Mouse (Mus musculus) C2C12 (cell line): ENCODE measurements around the gene Lsamp. TPM values are rescaled to one million over a fixed set of nuclear protein-coding genes. Genes with fewer than 3 reads are reported as not detected.

ENCODE experiments used
- H3K27me3 ChIP-seq: one replicate; pipeline ENCODE4 v1.6.1; 2011; ENCODE audit not compliant: control insufficient read depth, insufficient read depth, insufficient read length
- H3K36me3 ChIP-seq: one replicate; pipeline ENCODE4 v1.6.1; 2011; ENCODE audit not compliant: control insufficient read depth, insufficient read depth
- H3K4me3 ChIP-seq: one replicate; pipeline ENCODE4 v1.5.1; 2011; ENCODE audit warnings: mild to moderate bottlenecking, control low read depth; ENCODE audit not compliant: poor library complexity, insufficient read depth, severe bottlenecking
- H3K79me2 ChIP-seq: one replicate; pipeline ENCODE4 v1.6.1; 2011; ENCODE audit not compliant: control insufficient read depth, insufficient read depth
- H3K79me3 ChIP-seq: one replicate; pipeline ENCODE4 v1.6.1; 2011; ENCODE audit warnings: low read depth, control low read depth
- H3ac ChIP-seq: one replicate; pipeline ENCODE3; 2011; ENCODE audit warnings: low read depth; ENCODE audit not compliant: control insufficient read depth, insufficient read length
- CEBPB ChIP-seq: IDR thresholded peaks from one replicate; pipeline ENCODE4 v1.6.1; 2011; ENCODE audit warnings: low read depth, mild to moderate bottlenecking, control low read depth, moderate library complexity
- CTCF ChIP-seq: IDR thresholded peaks from one replicate; pipeline ENCODE4 v1.5.1; 2011; ENCODE audit not compliant: control insufficient read depth, insufficient read depth, insufficient read length
- FOSL1 ChIP-seq: IDR thresholded peaks from one replicate; pipeline ENCODE4 v1.8.0; 2011; ENCODE audit warnings: mild to moderate bottlenecking, low read length; ENCODE audit not compliant: poor library complexity, insufficient read depth, severe bottlenecking
- MAX ChIP-seq: IDR thresholded peaks from one replicate; pipeline ENCODE4 v1.6.1; 2011; ENCODE audit warnings: mild to moderate bottlenecking, control low read depth
- MYOD1 ChIP-seq: IDR thresholded peaks from one replicate; pipeline ENCODE4 v1.6.1; 2011; ENCODE audit warnings: low read depth; ENCODE audit not compliant: control insufficient read depth, insufficient read length
- MYOG ChIP-seq: IDR thresholded peaks from one replicate; pipeline ENCODE4 v1.6.1; 2011; ENCODE audit not compliant: control insufficient read depth, insufficient read length; ENCODE audit errors: extremely low read depth
- USF1 ChIP-seq: IDR thresholded peaks from one replicate; pipeline ENCODE4 v1.6.1; 2011; ENCODE audit warnings: low read depth, mild to moderate bottlenecking, control low read depth, moderate library complexity
- polyA plus RNA-seq: library from polyadenylated mRNA; unstranded; fragments of >200 nt; fragmentation: generic; extraction: Trizol; gene quantifications from one replicate; pipeline ENCODE4 v1.2.1, GENCODE M21; 2012; ENCODE audit warnings: missing spikeins

The Lsamp gene
- polyA plus RNA-seq, 1 experiment = not detected

DNA sequence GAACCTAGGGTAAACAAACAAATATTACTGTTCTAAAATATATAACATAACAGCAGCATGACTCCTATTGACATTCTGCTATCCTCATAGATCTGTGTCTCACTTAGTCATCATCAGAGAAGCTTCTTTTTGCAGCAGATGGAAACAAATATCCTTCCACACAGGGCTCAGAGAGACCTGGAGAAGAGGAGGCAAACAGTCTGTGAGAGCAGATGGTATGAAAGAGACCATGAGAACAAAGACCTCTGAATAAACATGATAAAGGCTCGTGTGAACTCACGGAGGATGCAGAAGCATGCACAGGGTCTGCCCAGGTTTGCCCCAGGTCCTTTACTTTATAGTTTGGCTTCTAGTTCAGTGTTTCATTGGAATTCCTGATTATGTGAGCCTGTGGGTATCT lies 24.6 kb downstream of the Lsamp start:
- Histone ChIP-seq H3K79me3 (no peaks in the 10 kb centered on the region), H3K27me3 (no peaks in the 10 kb centered on the region), H3K79me2 (no peaks in the 10 kb centered on the region), H3ac (no peak overlapping the region), H3K4me3 (no peak overlapping the region), H3K36me3 (no peaks in the 10 kb centered on the region)
- TF ChIP-seq CEBPB (no peak), MAX (no peak), MYOD1 (no peak), MYOG (no peak), CTCF (no peak), USF1 (no peak), FOSL1 (no peak)

DNA sequence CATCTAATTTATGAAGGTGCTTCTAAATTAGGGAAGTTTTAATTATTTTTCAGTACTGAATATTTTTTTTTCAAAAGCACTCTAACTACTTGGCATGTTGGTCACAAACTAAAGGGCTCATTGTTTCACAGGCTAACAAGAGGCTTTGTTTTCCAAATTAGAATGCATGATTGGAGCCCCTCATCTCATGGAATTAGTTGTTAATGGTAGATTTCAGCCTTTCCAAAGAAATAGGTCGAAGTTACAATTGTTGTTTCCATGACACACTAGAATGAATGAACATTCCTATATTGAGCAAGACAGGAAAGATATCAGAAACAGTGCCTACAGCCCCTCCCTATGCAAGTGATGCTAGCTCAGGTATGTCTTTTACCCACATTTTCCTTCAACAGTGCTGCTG lies 26.9 kb downstream of the Lsamp start:
- H3K79me2 ChIP-seq = no peaks in the 10 kb centered on the region
- H3K79me3 ChIP-seq = no peaks in the 10 kb centered on the region
- H3K27me3 ChIP-seq = no peaks in the 10 kb centered on the region
- no peak overlapping the region for H3K4me3 ChIP-seq
- TF ChIP-seq USF1 (no peak), FOSL1 (no peak), CTCF (no peak), MYOG (no peak), MAX (no peak), CEBPB (no peak), MYOD1 (no peak)
- no peak overlapping the region for H3ac ChIP-seq
- H3K36me3 ChIP-seq = no peaks in the 10 kb centered on the region

DNA sequence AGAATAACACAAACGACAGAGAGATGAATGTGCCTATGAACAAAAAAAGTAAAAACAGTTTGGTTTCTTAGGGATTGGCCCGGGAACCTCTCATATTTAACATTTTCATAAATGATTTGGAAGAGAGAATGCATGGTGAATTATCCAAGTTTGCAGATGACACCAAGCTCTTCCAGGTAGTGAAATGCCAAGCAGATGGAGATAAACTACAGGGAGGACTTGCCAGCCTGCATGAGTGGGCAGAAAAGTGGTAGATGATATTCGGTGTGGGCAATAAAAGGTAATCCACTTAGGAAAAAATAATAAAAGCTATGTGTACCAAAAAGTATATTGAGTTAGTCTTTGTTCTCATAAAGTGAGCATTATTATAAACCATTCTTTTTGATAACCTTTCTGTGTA lies 38.5 kb downstream of the Lsamp start:
- H3K27me3 ChIP-seq = no peaks in the 10 kb centered on the region
- H3K79me3 ChIP-seq = no peaks in the 10 kb centered on the region
- no peaks in the 10 kb centered on the region for H3K36me3 ChIP-seq
- no peak overlapping the region for H3ac ChIP-seq
- H3K79me2 ChIP-seq = no peaks in the 10 kb centered on the region
- TF ChIP-seq CTCF (no peak), MYOD1 (no peak), MAX (no peak), CEBPB (no peak), FOSL1 (no peak), MYOG (no peak), USF1 (no peak)
- H3K4me3 ChIP-seq = no peak overlapping the region

DNA sequence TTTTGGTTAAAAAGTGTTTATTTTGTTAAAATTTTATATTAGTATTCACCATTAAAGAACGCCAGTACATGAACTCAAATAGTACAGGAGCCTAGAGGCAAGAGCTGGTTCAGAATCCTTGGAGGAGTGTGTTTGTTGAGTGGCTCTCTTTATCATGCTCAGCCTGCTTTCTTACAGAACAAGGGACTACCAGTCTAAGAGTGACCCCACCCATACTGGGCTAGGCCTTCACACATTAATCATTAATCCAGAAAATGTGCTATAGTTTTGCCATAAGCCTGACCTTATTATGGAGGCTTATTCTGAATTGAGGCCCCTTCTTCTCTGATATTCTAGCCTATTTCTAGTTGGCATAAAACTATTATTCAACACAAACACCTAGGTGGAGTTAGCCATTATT lies 52.6 kb downstream of the Lsamp start:
- no peak overlapping the region for H3ac ChIP-seq
- H3K4me3 ChIP-seq = no peak overlapping the region
- TF ChIP-seq MYOD1 (no peak), CEBPB (no peak), CTCF (no peak), USF1 (no peak), MYOG (no peak), MAX (no peak), FOSL1 (no peak)
- no peaks in the 10 kb centered on the region for H3K27me3 ChIP-seq
- H3K79me2 ChIP-seq = no peaks in the 10 kb centered on the region
- no peaks in the 10 kb centered on the region for H3K79me3 ChIP-seq
- no peaks in the 10 kb centered on the region for H3K36me3 ChIP-seq

DNA sequence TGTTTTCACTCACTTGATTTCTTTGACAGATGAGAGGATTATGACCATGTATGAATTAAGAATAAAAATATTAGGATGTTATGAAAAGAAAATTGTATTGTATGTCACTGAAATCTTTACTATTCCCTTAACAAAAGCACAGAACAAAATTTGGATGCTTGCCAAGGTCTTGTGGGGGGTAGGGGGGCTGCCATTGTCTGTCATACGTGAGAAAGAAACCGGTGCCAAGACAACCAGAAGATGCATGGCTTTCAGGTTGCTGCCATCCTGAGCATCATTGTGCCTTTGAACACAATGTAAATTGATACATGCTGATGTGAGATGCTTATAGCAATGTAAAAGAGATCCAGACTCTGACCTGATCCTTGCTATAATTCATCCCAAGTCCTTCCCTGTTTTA lies 75.4 kb downstream of the Lsamp start:
- H3K79me3 ChIP-seq = no peaks in the 10 kb centered on the region
- H3K27me3 ChIP-seq = no peaks in the 10 kb centered on the region
- H3ac ChIP-seq = no peak overlapping the region
- no peaks in the 10 kb centered on the region for H3K79me2 ChIP-seq
- no peak overlapping the region for H3K4me3 ChIP-seq
- no peaks in the 10 kb centered on the region for H3K36me3 ChIP-seq
- TF ChIP-seq MAX = no peak
- TF ChIP-seq MYOG = no peak
- TF ChIP-seq FOSL1 = no peak
- TF ChIP-seq CTCF = no peak
- TF ChIP-seq USF1 = no peak

DNA sequence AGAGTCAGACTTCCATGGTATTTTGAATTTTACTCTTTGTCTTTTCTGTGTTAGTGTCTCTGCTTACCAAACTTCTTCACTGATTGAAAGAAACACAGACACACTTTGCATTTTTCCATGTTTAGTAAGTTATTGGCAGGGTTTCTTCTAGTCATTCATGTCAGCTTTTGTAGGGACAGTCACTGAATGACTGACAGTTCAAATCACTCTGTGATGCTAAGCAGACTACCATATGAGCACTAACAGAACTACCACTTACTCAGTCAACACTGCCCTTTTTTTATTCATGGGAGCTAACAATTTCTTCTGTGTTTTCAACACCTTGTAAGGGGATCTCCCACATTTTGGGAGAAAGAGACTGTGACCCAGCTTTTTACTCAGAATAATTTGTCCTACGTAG lies 75.8 kb downstream of the Lsamp start:
- no peaks in the 10 kb centered on the region for H3K79me3 ChIP-seq
- no peaks in the 10 kb centered on the region for H3K27me3 ChIP-seq
- no peak overlapping the region for H3K4me3 ChIP-seq
- TF ChIP-seq MYOD1 (no peak), CEBPB (no peak), MAX (no peak), FOSL1 (no peak), MYOG (no peak), USF1 (no peak), CTCF (no peak)
- H3K79me2 ChIP-seq = no peaks in the 10 kb centered on the region
- no peaks in the 10 kb centered on the region for H3K36me3 ChIP-seq
- no peak overlapping the region for H3ac ChIP-seq
